Mouse (Mus musculus): ENCODE measurements around the gene E4f1. TPM values are rescaled to one million over a fixed set of nuclear protein-coding genes. Genes with fewer than 3 reads are reported as not detected.

The E4f1 gene
- 10 to 100 TPM in 1 of 2 experiments, 1 to 10 TPM in 1; 9.4 to 10.2 TPM for total RNA-seq (2021)
- long read RNA-seq, experiment 1, partial matches to known transcripts: 0 of 5 reads
- long read RNA-seq, experiment 1, other reads (novel, unspliced or antisense): 2 of 5 reads
- long read RNA-seq, experiment 2, partial matches to known transcripts: 2 of 13 reads
- long read RNA-seq, experiment 2, other reads (novel, unspliced or antisense): 7 of 13 reads

- peak; percentile 99 for DNase-seq
Observed at GRCm38 (mm10) chr17:24469910-24470602, at the start of gene E4f1, which contains the start of gene Pgp. E4f1 (minus strand) TSS chr17:24470313. Pgp (plus strand) TSS chr17:24470392.

GRCm38 (mm10) chr17:24514270-24515257 lies 44.5 kb upstream of the E4f1 start:
- no peak for DNase-seq

GRCm38 (mm10) chr17:24513609-24514008 lies 43.5 kb upstream of the E4f1 start:
- no peak for DNase-seq

- no peak for DNase-seq
Observed at GRCm38 (mm10) chr17:24507806-24508460, 37.8 kb upstream of the E4f1 start.

- no peak for DNase-seq
Observed at GRCm38 (mm10) chr17:24507129-24507664, 37.1 kb upstream of the E4f1 start.

GRCm38 (mm10) chr17:24506332-24507070 lies 36.4 kb upstream of the E4f1 start:
- peak; percentile 41 for DNase-seq

GRCm38 (mm10) chr17:24505286-24505955 lies 35.3 kb upstream of the E4f1 start:
- no peak for DNase-seq

GRCm38 (mm10) chr17:24504085-24504484 lies 34.0 kb upstream of the E4f1 start:
- no peak for DNase-seq

- no peak for DNase-seq
Observed at GRCm38 (mm10) chr17:24502208-24502607, 32.1 kb upstream of the E4f1 start.

GRCm38 (mm10) chr17:24496026-24496425 lies 25.9 kb upstream of the E4f1 start:
- no peak for DNase-seq

GRCm38 (mm10) chr17:24495443-24495842 lies 25.3 kb upstream of the E4f1 start:
- no peak for DNase-seq

GRCm38 (mm10) chr17:24494627-24495335 lies 24.7 kb upstream of the E4f1 start:
- no peak for DNase-seq

- no peak for DNase-seq
Observed at GRCm38 (mm10) chr17:24490399-24490798, 20.3 kb upstream of the E4f1 start.

- DNase-seq: no peak
Observed at GRCm38 (mm10) chr17:24489265-24490030, 19.3 kb upstream of the E4f1 start.

GRCm38 (mm10) chr17:24488662-24489264 lies 18.6 kb upstream of the E4f1 start:
- no peak for DNase-seq

GRCm38 (mm10) chr17:24488186-24488661 lies 18.1 kb upstream of the E4f1 start, which contains the start of gene Caskin1:
Caskin1 (plus strand) TSS chr17:24488601.
- no peak for DNase-seq

GRCm38 (mm10) chr17:24485090-24485860 lies 15.2 kb upstream of the E4f1 start:
- DNase-seq: no peak
